Mouse (Mus musculus): ENCODE measurements around the gene Elavl2.

Elavl2 gene

GRCm38 (mm10) chr4:91400423-91400822, at the start of gene Elavl2:
Gene Elavl2, minus strand, starts transcription at chr4:91400785.
- DNase-seq = no peak

GRCm38 (mm10) chr4:91447887-91448286, 47.3 kb upstream of the Elavl2 start:
- no peak for DNase-seq

- no peak for DNase-seq
These were observed 15.0 kb upstream of the Elavl2 start for GRCm38 (mm10) chr4:91415582-91415981.

GRCm38 (mm10) chr4:91405047-91405446, 4.5 kb upstream of the Elavl2 start:
- DNase-seq = no peak

- no peak for DNase-seq
These were observed 932 bp downstream of the Elavl2 start for GRCm38 (mm10) chr4:91399510-91400196.

- DNase-seq = no peak
These were observed 8.5 kb downstream of the Elavl2 start for GRCm38 (mm10) chr4:91391987-91392598.

GRCm38 (mm10) chr4:91387701-91388100, 12.9 kb downstream of the Elavl2 start:
- DNase-seq = no peak

GRCm38 (mm10) chr4:91381201-91381627, 19.4 kb downstream of the Elavl2 start:
- DNase-seq = no peak

GRCm38 (mm10) chr4:91380341-91381117, 20.1 kb downstream of the Elavl2 start:
- no peak for DNase-seq

- no peak for DNase-seq
These were observed 21.0 kb downstream of the Elavl2 start for GRCm38 (mm10) chr4:91379559-91379958.

GRCm38 (mm10) chr4:91376317-91376910, 24.2 kb downstream of the Elavl2 start:
- DNase-seq = peak; percentile 82 to 89

GRCm38 (mm10) chr4:91375372-91375687, 25.3 kb downstream of the Elavl2 start:
- no peak for DNase-seq

GRCm38 (mm10) chr4:91374571-91375371, 25.8 kb downstream of the Elavl2 start:
- no peak for DNase-seq

- no peak for DNase-seq
These were observed 27.7 kb downstream of the Elavl2 start for GRCm38 (mm10) chr4:91372844-91373243.

GRCm38 (mm10) chr4:91371819-91372215, 28.8 kb downstream of the Elavl2 start:
- DNase-seq = peak in 1 of 2 experiments; percentile 19

- no peak for DNase-seq
These were observed 29.3 kb downstream of the Elavl2 start for GRCm38 (mm10) chr4:91371131-91371818.

GRCm38 (mm10) chr4:91365276-91365675, 35.3 kb downstream of the Elavl2 start:
- DNase-seq = no peak

GRCm38 (mm10) chr4:91363963-91364362, 36.6 kb downstream of the Elavl2 start:
- no peak for DNase-seq

- DNase-seq = no peak
These were observed 38.1 kb downstream of the Elavl2 start for GRCm38 (mm10) chr4:91362520-91362919.

- no peak for DNase-seq
These were observed 47.4 kb downstream of the Elavl2 start for GRCm38 (mm10) chr4:91353138-91353537.

GRCm38 (mm10) chr4:91349579-91349978, 51.0 kb downstream of the Elavl2 start:
- DNase-seq = no peak

GRCm38 (mm10) chr4:91334177-91334576, 66.4 kb downstream of the Elavl2 start:
- no peak for DNase-seq

All from lung, adult 18-20 months (tissue).